Mouse (Mus musculus) heart, postnatal 14 days (tissue): ENCODE measurements around the gene Zfp988. TPM values are rescaled to one million over a fixed set of nuclear protein-coding genes. Genes with fewer than 3 reads are reported as not detected.
A peak's percentile ranks its signal among the peaks of the same experiment; 100 is the strongest.
"Not testable (repeated sequence)": the region's sequence is repeated elsewhere in the genome, so short reads cannot be mapped to it uniquely, and the experiment has no call there.

ENCODE experiments used
- DNase-seq, 2 experiments: peaks; one replicate each; pipeline ENCODE4 v3.0.0; 2021 to 2022
- intact Hi-C: fragments of 180-260 bp; cut with DNase I; formaldehyde crosslinking; loops from one replicate; pipeline ENCODE4 v1.15.1; 2025
- long read RNA-seq, 2 experiments: library from polyadenylated mRNA; stranded (forward); transcript quantifications; one replicate each; pipeline ENCODE4 v2.0.0; 2021
- total RNA-seq, 2 experiments: library from RNA; stranded (reverse); gene quantifications; 2 replicates each; pipeline ENCODE4 v1.2.3; 2021

Zfp988 gene
- total RNA-seq = not detected
- long read RNA-seq, experiment 1 = 0 reads
- long read RNA-seq, experiment 2 = 0 reads

GRCm38 (mm10) chr4:147305436-147305835, at the start of gene Zfp988:
Gene Zfp988 (plus strand): TSS chr4:147305674.
- intact Hi-C loops, DNase-seq: not testable (repeated sequence)

GRCm38 (mm10) chr4:147262708-147263107, 42.8 kb upstream of the Zfp988 start:
- intact Hi-C loops, DNase-seq: not testable (repeated sequence)

DNA sequence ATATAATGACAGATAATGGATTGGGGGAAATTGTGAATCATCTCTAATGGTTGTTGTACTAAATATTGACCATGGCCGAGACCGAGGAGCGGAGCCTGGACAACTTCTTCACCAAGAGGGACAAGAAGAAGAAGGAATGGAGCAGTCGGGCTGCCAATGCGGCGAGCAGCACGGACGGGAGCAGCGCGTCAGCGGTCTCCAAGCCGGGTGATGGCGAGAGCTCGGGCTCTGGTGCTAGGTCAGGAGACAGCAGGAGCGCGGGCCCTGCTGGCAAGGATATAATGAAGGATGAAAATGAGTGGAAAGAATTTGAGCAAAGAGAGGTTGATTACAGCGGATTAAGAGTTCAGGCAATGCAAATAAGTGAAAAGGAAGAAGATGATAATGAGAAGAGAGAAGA, 38.2 kb upstream of the Zfp988 start:
- DNase-seq, intact Hi-C loops: not testable (repeated sequence)

DNA sequence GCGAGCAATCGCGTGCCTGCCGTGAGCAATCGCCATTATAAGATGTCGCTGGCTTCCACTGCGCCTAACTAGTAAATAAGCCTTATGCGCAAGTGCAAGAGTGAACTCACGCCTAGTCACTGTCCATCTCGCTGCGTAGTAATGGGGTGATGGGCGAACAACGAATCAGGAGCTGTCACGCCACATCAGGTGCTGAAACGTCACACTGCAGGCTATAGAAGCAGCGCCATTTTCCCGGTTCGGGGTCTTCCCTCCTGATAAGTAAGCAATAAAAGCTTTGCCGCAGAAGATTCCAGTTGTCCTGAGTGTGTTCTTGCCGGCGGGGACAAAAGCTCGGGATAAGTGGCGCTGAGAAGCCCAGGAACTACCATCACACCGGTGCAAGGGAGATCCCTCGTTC, 36.7 kb upstream of the Zfp988 start:
- DNase-seq, intact Hi-C loops: not testable (repeated sequence)

GRCm38 (mm10) chr4:147270026-147270425, 35.4 kb upstream of the Zfp988 start:
- intact Hi-C loops, DNase-seq: not testable (repeated sequence)

- DNase-seq, intact Hi-C loops: not testable (repeated sequence)
Measured at GRCm38 (mm10) chr4:147271601-147272000, 33.9 kb upstream of the Zfp988 start.

DNA sequence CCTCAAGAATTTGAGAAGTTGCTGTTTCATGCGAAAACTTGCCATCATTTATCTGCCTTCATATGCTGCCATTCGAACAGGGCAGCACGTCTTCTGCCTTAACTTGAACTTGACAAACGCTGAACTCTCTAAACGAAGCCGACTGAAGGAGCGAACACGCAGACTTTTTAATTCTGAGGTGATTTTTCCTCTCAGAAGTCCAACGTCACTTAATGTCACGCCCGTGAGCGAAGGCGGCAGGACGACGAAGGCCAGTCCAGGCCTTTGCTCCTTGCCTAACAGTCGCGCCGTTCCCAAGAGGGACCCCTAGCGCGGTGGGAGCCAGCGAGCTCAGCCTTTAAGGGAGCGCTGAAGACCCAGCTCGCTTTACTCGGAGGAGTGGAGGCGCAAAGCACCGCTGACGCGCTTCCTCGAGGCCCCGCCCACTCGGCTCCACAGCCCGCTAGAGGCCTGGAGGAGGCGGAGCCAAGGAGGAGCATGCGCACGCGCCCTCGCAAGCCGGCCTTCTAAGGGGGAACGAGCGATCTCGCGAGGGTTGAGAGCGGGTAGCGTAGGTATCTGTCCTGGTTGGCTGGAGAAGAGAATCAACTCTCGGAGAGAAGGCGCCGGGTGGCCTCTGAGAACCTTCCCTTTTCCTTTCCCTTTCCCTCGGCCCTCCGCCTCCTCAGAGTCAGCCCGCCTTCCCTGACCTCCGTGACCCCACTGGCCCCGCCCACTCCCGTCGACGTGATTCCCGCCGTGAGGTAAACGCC, 30.3 kb upstream of the Zfp988 start:
- intact Hi-C loops = not testable (repeated sequence)

GRCm38 (mm10) chr4:147275773-147276140, 29.7 kb upstream of the Zfp988 start:
- DNase-seq, intact Hi-C loops: not testable (repeated sequence)

More for the DNA sequence above, 30.3 kb upstream of the Zfp988 start:
- not testable (repeated sequence) for DNase-seq

DNA sequence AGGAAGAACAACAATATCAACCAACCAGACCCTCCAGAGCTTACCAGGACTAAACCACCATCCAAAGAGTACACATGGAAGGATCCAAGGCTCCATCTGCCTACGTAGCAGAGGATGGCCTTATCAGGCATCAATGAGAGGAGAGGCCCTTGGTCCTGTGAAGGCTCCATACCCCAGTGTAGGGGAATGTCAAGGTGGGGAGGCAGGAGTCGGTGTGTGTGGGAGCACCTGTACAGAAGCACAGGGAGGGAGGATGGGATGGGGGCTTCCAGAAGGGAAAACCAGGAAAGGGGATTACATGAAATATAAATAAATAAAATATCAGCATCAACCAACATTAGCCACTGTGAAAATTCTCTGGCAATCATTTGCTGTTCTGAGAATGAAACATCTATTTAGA, 25.1 kb upstream of the Zfp988 start:
- intact Hi-C loops, DNase-seq: not testable (repeated sequence)

DNA sequence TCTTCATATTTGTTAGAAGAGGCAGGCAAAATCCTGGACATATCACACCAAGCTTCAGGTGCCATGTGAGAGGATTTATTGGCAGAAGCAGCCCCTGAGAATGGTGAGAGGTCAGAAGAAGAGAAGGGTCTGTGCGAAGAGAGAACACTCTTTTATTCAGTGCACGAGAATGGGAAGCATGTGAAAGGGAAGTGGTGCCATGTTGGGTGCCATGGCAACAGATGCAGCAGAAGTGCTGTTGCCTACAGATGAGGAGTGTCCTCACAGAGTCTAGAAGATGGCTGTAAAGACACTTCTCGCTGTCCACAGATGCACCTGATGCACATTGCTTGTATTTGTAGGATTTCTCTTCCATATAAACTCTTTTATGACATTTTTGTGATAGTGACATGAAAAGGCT, 6.9 kb upstream of the Zfp988 start:
- intact Hi-C loops, DNase-seq: not testable (repeated sequence)

DNA sequence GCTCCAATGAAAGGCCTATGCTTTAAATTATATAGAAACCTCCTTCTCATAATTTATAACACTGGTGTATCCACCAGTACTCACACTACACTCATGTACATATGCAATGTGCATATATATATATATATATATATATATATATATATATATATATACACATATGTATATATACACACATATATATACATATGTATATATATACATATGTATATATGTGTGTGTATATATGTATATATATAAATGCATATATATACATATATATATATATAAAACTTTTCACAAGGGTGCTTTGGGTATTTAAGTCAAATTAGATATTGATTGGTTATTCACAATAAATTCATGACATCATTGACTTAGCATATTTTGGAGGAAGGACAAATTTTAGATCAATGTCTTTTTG, 3.1 kb upstream of the Zfp988 start:
- not testable (repeated sequence) for DNase-seq

GRCm38 (mm10) chr4:147335036-147335690, 29.7 kb downstream of the Zfp988 start:
- DNase-seq, intact Hi-C loops: not testable (repeated sequence)

More for the DNA sequence above, 3.1 kb upstream of the Zfp988 start:
- intact Hi-C loops = not testable (repeated sequence)

DNA sequence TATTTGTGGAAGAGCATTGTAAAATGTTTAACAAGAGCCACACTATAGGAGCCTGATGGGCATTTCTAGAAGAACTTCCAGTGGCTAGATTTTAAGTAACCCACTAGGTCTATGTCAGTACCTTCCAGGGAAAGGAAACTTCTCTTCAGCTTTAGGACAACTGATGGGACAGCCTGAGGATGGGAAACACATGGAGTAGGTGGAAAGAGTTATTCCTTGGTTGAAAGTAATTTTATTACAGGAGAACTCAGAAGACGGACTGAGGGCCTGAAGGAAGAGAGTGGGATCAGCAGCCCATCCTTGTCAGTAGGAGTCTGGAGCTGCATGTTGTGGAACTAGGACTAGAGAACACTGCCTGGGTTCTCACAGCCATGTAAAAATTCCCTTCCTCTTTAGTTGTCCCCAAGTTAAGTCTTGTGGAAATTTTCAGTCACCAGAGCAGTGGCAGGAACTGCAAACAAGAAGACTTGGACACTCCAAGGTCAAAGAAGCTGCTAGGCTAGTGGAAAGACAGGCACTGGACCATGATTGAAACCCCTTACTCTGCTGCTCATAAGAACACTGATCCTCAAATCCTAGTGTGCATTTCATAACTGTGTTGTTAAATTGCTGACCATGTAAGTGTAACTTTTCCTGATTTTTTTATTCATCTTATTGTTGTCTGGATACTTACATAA, 30.4 kb downstream of the Zfp988 start:
- DNase-seq, intact Hi-C loops: not testable (repeated sequence)

DNA sequence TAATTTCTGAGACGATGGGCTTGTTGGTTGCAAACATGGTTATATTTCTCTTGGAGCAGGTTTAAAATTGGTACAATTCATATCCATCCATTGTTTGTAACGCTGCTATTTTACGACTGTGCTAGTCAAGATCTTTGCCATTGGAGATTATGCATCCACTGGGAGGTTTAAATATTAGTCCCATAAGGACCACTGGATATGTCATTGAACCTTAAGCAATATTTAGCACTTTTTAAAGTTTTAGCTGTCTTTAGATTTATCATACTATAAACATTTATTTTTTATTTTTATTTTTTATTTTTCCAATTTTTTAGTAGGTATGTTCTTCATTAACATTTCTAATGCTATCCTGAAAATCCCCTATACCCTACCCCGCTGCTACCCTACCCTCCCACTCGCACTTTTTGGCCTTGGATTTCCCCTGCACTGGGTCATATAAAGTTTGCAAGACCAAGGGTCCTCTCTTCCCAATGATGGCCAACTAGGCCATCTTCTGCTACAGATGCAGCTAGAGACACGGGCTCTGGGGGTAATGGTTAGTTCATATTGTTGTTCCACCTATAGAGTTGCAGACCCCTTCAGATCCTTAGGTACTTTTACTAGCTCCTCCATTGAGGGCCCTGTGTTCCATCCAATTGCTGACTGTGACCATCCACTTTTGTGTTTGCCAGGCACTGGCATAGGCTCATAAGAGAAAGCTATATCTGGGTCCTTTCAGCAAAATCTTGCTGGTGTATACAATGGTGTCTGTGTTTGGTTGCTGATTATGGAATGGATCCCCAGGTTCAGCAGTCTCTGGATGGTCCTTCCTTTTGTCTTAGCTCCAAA, 31.1 kb downstream of the Zfp988 start:
- DNase-seq, intact Hi-C loops: not testable (repeated sequence)

GRCm38 (mm10) chr4:147337520-147337919, 32.0 kb downstream of the Zfp988 start:
- intact Hi-C loops, DNase-seq: not testable (repeated sequence)

GRCm38 (mm10) chr4:147338032-147338610, 32.6 kb downstream of the Zfp988 start:
- intact Hi-C loops = no loop called here

DNA sequence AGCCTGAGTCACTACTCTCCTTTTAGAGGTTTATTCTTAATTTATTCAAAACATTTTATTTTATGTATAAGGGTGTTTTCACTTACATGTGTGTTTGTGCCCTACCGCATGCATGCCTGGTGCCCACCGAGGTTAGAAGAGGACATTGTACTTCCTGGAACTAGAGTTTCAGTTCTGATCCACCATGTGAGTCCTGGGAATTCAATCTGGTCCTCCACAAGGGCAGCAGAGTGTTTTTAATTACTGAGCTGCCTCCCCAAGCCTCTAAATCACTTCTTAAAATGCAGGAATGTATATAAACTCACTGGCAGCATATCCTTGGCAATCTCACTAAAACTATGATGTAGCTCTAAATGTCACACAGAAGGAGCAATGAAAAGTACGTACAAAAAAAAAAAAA, 33.2 kb downstream of the Zfp988 start:
- DNase-seq, intact Hi-C loops: not testable (repeated sequence)

More at GRCm38 (mm10) chr4:147338032-147338610, 32.6 kb downstream of the Zfp988 start:
- DNase-seq = no peak

DNA sequence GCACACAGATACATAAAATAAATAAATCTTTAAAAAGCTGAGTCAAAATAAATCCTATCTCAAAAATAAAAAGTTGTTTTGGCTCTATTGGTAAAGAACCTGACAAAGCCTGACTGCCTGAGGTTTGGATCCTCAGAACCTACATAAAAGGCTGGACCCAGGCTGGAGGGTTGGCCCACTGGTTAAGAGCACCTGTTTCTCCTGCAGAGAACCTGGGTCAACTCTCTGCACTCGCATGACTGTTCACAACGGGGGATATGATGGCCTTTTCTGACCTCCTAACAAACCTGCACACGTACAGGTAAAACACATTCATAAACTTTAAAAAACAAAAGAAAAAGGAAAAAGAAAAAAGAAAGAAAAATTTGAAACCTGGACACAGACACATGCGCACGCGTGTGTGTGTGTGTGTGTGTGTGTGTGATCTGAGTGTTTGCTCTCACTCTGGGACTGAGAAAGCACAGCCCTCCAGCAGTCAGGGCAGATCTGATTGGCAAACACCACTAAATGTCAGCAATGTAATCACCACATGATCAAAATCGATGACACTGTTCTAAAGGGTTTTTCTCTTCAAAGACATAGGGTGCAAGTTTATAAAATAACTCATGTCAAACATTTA, 34.2 kb downstream of the Zfp988 start:
- peak in 1 of 2 experiments; percentile 18 for DNase-seq
- intact Hi-C loops = not testable (repeated sequence)

GRCm38 (mm10) chr4:147340236-147340635, 34.8 kb downstream of the Zfp988 start:
- DNase-seq, intact Hi-C loops: not testable (repeated sequence)
